Mouse (Mus musculus) right cerebral cortex, postnatal 25 days (tissue): ENCODE data around the gene B4galt2.
A peak's percentile ranks its signal among the peaks of the same experiment; 100 is the strongest.

ENCODE experiments used
- DNase-seq: peaks from one replicate; pipeline ENCODE4 v3.0.0; 2022

B4galt2 gene

DNA sequence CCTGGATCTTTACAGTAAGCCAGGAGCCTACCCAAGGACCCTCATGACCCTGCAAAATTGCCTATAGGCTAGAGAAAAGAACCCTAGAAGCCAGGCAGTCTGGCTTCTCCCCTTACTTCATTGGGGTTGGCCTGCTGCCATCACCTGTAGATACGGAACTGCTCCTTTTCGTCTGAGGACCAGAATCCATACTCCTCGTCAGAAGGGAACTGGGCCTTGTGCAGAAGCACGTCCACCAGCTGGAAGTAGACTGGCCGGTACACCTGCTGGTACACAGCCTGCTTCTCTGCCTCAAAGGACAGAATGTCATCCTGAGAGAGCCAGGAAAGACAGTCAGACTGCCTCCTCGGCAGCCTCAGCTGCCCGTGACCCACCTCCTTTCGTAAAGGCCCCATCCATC is 21.5 kb upstream of the B4galt2 start:
- no peak for DNase-seq

DNA sequence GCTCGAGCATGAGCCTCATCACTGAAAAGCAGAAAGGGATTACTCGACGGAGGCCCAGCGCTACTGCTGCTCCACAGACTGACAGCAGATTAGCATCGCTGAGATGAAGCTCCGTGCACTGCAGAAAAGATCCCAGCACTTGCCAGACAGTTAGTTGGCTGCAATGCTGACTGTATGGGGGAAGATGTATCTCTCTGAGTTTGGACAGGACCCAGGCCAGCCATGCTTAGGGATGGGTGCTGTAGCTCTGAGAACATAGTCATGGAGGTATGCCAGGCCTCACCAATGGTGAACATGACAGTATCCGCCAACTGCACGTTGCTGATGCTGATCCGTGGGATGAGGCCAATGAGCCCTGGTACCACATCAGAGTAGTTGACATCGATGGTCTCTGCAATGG is 20.8 kb upstream of the B4galt2 start:
- peak; percentile 55 for DNase-seq

DNA sequence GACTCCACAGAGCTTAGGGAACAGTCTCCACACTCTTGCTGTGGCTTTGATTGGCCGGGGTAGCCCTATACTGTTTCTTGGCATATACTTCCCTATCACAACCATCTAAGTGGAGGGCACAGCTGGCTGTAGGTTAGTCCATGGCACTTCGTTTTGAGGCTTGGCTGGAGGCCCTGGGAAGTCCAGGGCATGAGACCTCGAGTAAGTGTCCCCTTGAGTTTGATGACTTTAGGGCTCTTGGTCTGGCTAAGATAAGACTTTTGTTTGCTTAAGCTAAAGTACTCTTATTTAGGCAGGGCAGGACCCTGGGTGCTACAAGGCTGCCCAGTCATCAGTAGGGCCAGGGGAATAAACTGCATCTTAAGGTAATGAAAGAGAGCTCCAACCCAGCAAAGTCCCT is 14.8 kb upstream of the B4galt2 start:
- DNase-seq: no peak

DNA sequence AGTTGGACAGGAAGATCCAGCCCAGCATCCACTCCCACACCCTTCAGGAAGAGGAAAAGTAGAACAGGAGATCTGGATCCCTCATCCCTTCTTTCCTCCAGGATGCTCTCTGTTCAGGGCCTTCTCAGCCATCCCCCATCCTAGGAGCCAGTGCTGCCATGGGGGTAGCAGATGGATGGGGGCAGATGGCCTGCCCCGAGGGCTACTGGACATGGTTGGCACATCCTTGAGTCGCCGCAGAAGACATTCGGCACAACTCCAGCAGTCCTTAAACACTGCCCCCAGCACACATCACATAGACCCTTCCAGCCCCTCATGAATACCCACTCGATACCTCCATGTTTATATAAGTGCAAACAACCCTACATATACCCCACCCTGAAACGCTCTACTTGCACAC is 12.7 kb upstream of the B4galt2 start:
- DNase-seq: no peak

DNA sequence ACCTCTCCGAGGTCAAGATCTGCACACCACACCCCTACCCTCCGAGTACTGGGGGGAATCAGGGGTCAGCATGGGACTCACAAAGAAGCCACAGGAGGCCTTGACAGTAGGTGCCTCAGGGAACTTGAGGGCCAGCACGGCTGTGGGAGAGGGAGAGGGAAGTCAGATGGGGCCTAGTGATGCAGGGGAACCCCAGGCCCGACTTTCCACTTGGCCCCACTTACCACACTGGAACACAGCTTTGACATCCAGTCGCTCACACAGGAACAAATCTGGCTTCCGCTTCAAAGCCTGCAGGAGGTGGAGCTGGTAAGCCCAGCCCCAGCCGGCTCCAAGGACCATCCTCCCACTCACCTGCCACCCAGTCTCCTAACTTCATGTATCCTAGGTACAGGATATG is 12.1 kb upstream of the B4galt2 start:
- no peak for DNase-seq

DNA sequence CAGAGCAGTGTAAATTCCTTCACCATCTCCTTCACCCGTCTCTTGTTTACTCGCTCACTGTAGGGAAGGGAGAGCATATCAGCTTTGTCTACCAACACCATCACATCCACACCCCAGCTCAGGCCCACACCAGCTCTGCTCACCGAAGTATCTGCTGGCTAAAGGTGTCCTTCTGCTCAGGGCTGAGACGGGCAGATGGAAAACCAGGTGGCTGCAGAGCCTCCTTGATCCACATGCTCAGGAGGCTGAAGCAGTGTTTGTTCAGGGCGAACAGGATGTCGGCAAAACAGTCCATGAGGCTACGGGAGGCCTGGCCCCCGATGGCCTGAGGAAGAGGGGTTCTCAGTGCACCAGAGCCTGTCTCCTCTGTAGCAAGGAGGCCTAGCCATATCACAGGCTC is 11.3 kb upstream of the B4galt2 start:
- no peak for DNase-seq

DNA sequence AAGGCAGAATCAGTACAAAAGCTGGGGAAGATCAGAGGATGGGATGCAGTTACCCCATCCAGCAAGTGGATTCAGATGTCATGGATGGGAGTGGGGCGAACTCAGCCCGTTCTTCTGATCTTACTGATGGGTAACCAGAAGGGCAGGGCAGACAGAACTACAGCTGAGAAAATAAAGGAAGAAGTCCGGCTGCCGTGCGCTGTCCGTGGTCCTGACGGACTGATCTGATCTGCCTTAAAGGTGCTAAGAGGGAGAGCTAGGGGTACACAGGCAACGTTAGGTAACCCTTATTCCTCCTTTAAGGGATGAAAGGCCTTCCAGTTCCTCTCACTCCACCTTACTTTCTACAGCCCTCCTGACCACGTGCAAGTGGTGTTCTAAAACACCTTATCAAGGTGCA is 10.1 kb upstream of the B4galt2 start:
- DNase-seq: no peak

DNA sequence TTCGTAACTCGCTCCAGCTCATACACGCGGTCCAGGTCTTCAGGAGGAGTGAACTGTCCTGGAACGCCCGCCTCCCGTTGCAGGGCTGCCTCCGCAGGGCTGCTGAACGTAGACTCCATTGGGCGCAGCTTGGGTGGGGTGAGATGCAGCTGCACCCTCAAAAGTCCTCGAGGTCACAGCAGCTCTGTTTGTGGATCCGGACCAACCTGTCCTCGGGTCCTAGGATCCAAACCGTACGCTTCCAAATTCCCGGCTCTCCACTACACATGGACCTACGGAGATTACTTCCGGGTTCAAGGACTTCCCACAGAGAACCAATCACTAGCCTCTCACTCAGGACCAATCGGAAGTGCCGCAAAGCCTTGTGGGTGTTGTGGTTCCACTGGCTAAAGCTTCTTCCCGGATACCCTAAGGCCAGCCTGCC is 8.5 kb upstream of the B4galt2 start, which contains the start of gene Dph2:
Gene Dph2, minus strand, starts transcription at position 295 of the 424 bp plus-strand sequence.
- DNase-seq: peak; percentile 83

DNA sequence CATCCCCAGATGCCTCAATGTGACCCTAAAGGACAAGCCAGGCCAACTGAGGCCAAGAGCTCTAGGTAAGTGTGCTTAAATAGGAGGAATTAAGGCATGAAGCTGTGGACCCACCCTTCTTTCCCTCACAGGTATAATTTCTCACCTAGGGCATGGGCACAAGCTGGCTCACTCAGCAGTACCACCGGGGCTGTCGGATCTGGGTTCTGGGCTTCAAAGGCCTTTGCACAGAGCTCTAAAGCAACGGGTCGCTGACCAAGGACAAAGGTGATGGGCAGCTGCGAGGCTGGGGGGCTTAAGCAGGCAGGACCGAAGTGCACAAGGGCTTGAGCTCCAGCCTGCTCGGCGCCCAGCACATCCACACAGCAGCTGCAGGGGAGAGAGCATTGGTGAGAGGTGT is 7.5 kb upstream of the B4galt2 start:
- no peak for DNase-seq

DNA sequence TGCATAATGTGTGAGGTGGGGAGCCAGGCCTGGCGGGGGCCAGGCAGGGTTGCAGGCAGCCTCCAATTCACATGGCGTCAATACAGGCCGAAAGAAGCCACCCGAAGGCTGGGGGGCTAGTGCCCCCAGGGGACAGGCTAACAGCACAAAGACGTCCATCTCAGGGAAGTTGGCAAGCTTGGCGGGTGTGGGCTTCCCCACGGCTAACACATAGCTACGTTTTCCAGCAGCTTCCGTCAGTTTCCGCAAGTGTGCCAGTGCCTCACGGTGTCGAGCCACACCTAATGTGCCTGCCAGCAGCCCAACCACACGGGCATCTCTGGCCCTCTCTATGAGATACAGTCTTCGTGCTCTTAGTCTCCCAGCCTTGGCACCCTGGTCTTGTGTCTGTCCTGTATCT is 6.7 kb upstream of the B4galt2 start:
- DNase-seq: no peak

DNA sequence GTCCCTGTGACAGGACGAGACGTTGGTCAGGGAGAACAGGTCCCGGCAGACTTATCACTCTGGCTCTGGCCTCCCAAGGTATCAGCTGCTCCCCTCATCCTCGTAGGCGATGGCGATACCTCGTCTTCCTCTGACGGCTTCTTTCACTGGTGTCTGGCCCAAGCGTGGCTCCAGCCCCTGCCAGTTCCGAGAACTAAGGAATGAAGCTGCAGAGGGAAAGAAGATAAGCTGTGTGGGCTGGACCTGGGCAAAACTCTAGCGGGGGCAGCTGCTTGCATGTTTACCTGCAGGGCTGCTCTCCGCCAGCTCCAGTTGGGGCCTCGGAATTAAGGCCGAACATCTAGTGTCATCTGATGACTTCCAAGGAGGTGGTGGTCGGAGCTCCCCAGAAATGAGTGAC is 6.2 kb upstream of the B4galt2 start:
- no peak for DNase-seq

DNA sequence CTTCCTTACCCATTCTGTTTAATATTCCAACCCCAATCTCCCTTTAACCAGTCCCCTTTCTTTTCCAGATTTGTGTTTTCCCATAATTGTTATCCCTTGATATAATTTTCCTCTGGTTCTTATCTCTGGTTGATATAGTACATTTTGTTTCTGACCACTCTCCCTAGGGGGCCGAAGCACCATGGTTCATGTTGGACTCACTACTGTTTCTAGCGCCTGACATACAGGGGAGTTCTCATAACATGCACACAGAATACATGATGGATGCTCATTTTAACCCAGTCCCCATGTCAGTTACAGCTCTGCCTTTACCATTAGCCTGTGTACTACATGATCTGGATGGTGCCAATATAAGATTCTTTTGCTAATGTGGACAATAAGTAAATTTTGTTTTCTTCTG is 4.6 kb upstream of the B4galt2 start:
- no peak for DNase-seq

DNA sequence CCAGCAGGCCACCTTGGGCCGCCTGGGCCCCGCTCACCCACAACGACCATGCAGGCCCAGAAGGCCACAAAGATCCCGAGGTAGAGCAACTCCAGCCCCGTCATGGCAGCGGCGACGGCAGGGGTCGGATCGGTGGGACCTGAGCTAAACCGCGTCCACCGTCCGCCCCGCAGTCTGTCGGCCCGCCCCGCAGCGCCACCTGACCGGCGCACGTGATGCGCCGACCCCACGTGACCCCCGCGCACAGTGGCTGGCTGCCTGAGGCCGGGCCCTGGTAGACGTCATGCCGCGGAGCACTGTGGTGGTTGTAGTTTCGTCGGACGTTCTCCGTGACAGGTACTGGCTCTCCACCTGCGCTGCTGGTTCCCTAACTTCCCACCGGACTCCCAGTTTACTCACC is 3.8 kb upstream of the B4galt2 start, which contains the start of gene Atp6v0b:
Gene Atp6v0b, minus strand, starts transcription at position 201 of the 400 bp plus-strand sequence.
- DNase-seq: peak; percentile 96

DNA sequence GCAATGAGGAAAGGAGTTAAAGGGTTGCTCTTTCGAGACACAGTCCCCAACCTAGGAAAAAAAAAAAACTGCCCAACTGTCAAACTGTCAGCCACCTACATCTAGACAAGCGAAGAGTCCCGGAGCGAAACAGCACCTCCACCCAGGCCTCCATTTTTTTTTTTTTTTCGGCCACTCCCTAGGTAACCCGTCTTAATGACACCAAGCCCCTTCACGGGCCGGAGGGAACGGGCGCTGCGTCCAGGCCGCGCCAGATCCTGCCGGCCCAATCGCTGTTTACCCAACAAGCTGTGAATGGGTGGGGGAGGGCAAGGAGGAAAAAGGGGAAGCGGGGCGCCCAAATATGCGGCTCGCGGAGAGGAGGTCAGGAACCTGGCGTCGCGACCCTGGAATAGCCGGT is 3.4 kb upstream of the B4galt2 start:
- no peak for DNase-seq

DNA sequence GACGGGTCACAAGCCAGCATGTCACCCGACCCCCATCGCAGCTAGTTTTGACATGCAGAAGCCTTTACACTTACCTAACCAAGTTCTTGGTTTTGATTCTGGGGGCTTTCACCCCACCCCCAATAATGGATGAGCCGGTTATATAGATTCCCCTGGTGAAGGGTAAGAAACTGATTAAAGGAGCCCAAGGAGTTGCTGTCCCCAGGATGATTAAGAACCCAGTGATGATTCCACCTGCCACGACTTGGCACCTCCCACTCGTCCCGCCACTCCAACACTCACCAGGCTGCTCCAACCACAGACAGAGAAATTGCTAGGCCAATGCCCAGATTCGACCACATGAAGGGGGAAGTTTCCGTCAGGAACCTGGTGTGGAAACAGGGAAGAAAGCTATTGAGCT is 2.7 kb upstream of the B4galt2 start:
- DNase-seq: no peak

DNA sequence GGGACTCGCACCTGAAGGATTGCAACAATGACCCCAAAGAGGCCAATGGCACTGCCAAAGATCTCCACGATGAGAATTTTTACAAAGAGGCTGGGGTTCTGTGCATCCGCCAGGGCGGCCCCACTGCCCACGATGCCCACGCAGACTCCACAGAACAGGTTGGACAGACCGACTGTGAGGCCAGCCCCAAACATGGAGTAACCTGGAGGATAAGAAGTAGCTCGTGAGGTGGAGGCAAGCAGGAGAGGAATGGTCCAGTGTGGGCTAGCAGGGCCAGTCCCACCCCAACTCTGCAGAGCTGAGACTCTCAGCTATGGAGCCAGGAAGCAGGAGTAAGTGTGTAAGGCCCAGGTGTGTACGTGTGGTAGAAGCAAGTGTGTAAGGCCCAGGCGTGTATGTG is 1.8 kb upstream of the B4galt2 start:
- no peak for DNase-seq

DNA sequence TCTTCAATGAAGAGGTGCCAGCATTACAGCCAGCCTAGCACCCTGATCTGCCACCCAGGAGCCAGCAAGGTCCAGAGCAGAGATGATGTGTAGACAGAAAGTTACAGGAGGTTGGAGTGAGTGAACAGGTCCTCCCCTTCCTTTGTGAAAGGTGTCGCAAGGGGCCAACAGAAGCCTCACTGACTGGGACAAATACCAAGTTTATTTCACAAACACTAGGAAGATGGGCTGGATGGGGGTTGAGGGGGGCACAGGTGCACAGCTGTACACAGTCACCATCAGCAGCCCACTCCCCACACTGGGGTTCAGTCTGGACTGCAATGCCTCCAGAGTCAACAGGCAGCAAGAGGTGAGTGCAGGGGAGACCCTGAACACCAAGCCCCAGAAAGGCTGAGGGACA is 859 bp upstream of the B4galt2 start:
- DNase-seq: no peak

DNA sequence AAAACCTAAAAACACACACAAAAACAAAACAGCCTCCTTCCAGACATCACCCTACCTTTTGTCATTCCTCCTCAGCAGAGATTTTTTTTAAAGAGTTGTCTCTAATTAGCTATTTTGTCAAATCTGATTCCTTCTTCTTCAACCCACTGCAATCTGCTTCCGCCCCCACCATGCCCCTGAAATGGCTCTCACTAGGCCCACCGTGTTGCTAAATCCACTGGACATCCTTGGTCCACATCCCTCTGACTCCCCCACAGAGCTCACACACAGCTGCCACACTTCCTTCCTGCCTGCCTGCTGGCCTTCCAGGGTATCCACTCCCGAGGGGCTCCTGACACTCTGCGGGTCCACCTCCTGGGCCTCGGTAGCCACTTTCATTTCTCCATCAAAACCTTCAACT is 4.6 kb downstream of the B4galt2 start:
- no peak for DNase-seq

DNA sequence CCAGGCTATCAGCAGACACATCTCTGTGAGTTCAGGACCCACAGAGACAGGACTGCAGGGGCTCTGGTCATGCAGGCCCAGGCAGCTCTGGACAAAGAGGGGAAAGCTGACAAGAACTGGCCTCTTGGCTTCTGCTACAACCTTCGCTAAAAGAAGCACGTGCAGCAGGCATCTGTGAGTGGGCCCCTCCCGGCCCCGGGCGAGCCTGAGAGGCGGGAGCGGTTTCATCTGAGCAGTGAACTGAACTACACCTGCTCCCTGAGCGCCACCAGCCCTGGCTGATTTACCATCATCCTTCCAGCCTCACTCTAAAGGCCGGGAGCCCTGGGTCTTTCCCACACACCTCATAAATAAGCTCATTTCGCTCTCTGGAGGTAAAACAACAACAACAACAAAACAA is 5.0 kb downstream of the B4galt2 start:
- no peak for DNase-seq

DNA sequence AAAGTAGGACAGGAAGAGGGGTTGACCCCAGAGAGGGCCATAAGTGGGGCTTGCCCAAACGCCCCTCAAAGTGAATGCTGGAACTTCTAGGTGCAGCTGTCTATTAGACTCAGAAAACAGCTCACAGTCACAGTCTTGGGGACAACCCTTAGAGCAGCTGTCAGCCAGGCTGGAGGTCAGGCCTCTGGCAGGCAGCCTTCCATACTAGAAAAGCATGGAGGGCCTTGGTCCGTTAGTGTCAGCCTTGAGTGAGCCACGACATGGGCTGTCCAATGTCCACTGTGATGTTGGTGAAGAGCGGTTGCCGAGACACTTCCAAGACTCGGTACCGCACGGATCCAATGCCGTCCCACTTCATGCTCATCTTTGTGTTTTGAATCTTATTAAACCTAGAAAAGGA is 9.7 kb downstream of the B4galt2 start:
- DNase-seq: no peak

DNA sequence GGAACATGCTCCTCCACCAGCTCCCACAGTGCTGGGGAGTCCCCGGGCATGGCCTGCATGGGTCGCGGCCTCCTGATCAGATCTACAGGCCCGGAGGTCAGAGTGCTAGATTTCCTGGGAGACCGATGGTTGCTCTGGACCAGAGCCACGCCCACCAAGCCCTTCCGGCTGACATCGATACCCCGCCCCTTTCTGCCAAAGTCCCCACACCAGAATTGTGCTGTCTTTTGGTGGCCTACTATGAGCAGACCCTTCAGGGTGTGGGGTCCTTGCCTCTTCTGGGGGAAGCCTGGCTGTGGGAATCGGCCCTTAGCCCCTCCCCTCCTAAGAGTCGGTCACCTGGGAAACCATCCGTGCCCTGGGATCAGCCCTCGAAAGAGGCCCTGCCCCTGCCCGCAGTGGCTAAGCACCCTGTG is 10.8 kb downstream of the B4galt2 start, which contains the start of gene Ccdc24:
Gene Ccdc24, minus strand, starts transcription at position 87 of the 416 bp plus-strand sequence.
- DNase-seq: no peak

DNA sequence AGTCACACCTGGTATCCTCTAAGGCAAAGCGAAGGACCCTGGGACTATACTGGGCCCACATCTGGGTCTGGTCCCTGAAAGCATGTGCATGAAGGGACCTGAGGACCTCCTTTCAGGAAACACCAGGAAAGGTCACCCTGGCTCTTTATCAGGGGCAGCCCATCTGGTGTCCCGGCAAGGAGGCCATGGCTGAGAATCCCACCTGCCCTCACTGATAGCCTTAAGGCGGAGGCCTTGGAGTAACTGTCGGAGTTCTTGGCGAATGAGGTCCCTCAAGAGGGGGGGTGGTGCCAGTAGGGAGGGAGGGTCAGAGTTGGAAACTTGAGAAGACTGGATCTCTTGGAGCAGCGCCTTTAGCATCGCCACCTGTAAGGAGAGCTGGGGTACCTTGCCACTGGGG is 11.5 kb downstream of the B4galt2 start:
- no peak for DNase-seq

DNA sequence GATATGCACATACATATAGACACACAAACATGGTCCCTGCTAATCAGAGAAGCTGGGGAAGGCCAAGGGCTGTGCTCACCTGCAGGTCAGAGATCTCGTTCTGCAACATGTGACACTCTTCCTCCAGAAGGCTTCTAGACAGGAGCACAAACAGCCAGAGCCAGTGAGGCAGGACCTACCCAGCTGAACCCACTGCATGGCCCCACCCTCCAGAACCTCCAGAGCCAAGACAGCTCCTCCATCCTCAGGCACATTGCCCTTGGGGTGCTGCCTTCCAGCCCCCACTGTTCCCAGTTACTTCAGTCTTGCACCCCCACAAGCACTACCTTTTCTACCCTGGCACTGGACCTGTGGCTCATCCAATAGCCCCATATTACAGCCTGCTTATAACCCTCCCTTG is 12.8 kb downstream of the B4galt2 start:
- no peak for DNase-seq

DNA sequence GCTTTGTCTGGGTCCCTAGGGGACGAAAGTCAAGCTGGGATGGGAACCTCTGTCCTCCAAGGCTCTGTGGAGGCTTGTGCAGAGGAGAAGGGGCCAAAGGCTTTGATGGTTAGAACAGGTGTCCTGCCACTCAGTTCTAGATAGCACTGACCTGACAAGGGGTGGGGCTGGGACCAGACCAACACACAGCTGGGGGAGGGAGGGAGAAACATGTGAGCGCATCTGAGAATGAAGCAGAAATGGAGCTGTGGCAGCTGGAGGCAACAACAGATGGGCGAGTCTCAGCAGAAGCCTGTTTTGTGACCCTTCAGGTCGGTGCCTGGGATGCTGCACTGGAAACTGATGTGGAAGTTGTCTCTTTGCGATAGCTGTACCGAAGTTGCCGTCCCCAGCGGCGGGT is 14.0 kb downstream of the B4galt2 start:
- no peak for DNase-seq

DNA sequence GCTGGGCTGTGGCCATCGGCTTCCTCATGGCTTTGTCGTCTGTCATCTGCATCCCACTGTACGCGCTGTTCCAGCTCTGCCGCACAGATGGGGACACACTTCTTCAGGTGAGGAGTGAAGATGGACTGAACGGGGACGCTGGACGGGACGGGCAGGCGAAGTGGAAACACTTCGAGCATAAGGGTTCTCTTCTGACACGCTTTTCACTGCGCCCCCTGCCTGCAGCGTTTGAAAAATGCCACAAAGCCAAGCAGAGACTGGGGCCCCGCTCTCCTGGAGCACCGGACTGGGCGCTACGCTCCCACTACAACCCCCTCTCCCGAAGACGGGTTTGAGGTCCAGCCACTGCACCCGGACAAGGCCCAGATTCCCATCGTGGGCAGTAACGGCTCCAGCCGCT is 15.5 kb downstream of the B4galt2 start:
- no peak for DNase-seq

DNA sequence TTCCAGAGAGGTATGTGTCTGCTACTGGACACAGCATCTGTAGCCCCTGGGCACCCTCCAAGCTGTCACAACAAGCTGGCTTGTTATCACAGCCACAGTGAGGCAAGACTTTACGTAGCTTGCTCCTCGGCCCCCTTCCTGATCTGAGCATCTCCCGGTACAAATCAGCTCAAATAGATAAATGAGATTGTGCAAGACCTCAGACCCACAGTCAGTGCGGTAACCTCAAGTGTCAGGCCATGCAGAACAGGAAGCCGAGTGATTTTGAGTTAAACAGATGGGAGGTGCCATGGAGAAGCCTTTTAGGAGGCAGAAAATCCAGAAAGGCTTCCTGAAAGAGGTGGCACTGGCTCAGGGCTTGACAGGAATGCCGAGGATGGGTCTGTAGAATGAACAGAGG is 16.3 kb downstream of the B4galt2 start:
- DNase-seq: no peak
